Mouse (Mus musculus): ENCODE data around the gene Ipo9.

DNA sequence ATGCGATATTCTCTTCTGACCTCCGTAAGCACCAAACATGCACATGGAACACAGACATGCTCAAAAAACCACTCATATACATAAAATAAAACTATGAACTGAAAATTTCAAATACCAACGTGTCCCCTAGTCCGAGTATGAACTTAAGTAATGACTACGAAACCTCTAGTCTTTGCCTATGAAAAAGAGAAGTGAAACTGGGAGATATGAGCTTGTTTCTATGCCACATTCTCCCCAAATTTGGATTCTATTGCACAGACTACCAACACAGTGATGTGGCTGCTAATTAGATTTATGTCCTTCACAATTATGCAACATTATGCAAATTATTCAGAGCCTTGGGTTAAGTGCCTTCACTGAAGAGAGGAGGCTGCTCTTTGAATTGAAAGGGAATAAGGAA lies 30.8 kb downstream of the Ipo9 start:
- no peak for TF ChIP-seq CTCF (IDR thresholded peaks at IDR 0.05 in 2 of 3, conservative IDR thresholded peaks at IDR 0.05 in 1 of 3; ENCODE audit: control insufficient read depth in 1 of 3, insufficient read depth in 1 of 3, low read depth in 2 of 3, low read length in 3 of 3, poor library complexity in 1 of 3, severe bottlenecking in 1 of 3)
- no peak for TF ChIP-seq KAT2A (conservative IDR thresholded peaks at IDR 0.05; ENCODE audit: low read depth, low read length)
- TF ChIP-seq USF1 (IDR thresholded peaks at IDR 0.05; ENCODE audit: low read depth, low read length): no peak
- TF ChIP-seq POLR2A (IDR thresholded peaks at IDR 0.05; ENCODE audit: control insufficient read depth in 1 of 2, insufficient read depth in 1 of 2, low read depth in 1 of 2, low read length in 2 of 2, poor library complexity in 1 of 2): no peak
- no peak for TF ChIP-seq NELFE (IDR thresholded peaks at IDR 0.05; ENCODE audit: low read depth, low read length)
- TF ChIP-seq EP300 (IDR thresholded peaks at IDR 0.05; ENCODE audit: low read depth in 1 of 2, low read length in 2 of 2): no peak
- TF ChIP-seq CHD1 (IDR thresholded peaks at IDR 0.05; ENCODE audit: low read depth, low read length): no peak
- no peak for TF ChIP-seq TAL1 (IDR thresholded peaks at IDR 0.05; ENCODE audit: low read length)
